ENCODE assay signal across 8 mouse cellular contexts in the genomic region with DNA sequence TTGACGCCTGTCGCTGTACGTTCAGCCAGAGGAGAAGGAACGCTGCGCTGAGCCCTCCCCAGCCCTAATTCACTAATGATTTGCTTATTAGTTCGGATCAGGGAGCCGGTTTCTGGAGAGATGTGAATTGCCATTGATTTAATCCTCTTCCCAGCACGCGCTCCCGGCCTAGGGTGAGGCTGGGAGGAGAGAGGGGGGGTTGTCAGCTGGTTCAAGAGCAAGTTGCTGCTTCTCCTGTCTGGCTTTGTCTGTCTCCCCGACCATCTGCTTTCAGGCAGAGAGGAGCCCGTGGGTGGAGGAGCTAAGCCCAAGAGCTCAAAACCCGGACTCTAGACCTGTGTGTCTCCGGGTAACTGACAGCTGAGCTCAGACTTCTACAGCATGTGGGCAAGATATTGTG.
DNase-seq lines count a peak whose midpoint lies in the region; ATAC-seq and TF ChIP-seq lines count a peak whose summit lies in the region.

No protein-coding gene starts in this region.

- no peaks in the 10 kb centered on the region for H3K36me3 ChIP-seq in heart, embryonic 11.5 days (ENCODE audit: control insufficient read depth, insufficient read depth, low read length)
- no peaks in the 10 kb centered on the region for H3K36me3 ChIP-seq in CH12.LX (replicated peaks in 1 of 2; ENCODE audit: control insufficient read depth in 1 of 2, insufficient read depth in 1 of 2, low read length in 1 of 2)
- H3K36me3 ChIP-seq in hindbrain, embryonic 10.5 days: no peaks in the 10 kb centered on the region
- H3K36me3 ChIP-seq in midbrain, embryonic 12.5 days: no peaks in the 10 kb centered on the region

- H3K27ac ChIP-seq in heart, embryonic 11.5 days (ENCODE audit: low read depth, low read length): no peak overlapping the region
- peak overlapping the region; percentile 26; the same call in 1 of the 2 replicates for H3K27ac ChIP-seq in CH12.LX (ENCODE audit: insufficient read depth, low read depth)
- H3K27ac ChIP-seq in hindbrain, embryonic 10.5 days: peak overlapping the region; percentile 62
- H3K27ac ChIP-seq in midbrain, embryonic 12.5 days (replicated peaks): peak overlapping the region; percentile 72

- in situ Hi-C loops in CH12.LX (cut with MboI; ENCODE audit: low pct_ligation_motif_present, low pct_unique_long_range_greater_than_20kb, low sequenced_read_pairs): loop anchor here (25.0 kb wide), 2 partner anchors 380 to 630 kb away; no protein-coding TSS in a partner anchor

- no peak for TF ChIP-seq CTCF in CH12.LX (conservative IDR thresholded peaks at IDR 0.05 in 1 of 2, IDR thresholded peaks at IDR 0.05 in 1 of 2; ENCODE audit: low read depth in 2 of 2, low read length in 2 of 2)

- TF ChIP-seq RAD21 in CH12.LX (IDR thresholded peaks at IDR 0.05; ENCODE audit: low read depth, low read length): no peak

- peak overlapping the region; percentile 28; the same call in 1 of the 2 replicates for H3K9ac ChIP-seq in heart, embryonic 11.5 days (ENCODE audit: low read depth, low read length)
- H3K9ac ChIP-seq in CH12.LX (ENCODE audit: insufficient read depth, low read depth): no peak overlapping the region
- no peak overlapping the region for H3K9ac ChIP-seq in midbrain, embryonic 12.5 days (replicated peaks)

- no peaks in the 10 kb centered on the region for H3K79me2 ChIP-seq in CH12.LX (replicated peaks; ENCODE audit: control insufficient read depth, extremely low read depth, insufficient read depth, poor library complexity, severe bottlenecking)

- no peak for DNase-seq in heart, adult 18-20 months
- no peak for DNase-seq in CH12.LX (ENCODE audit: extremely low read depth)
- peak; percentile 21 for DNase-seq in hindbrain, embryonic 10.5 days (ENCODE audit: low spot score)
- no peak for DNase-seq in urinary bladder, postnatal 36 days (ENCODE audit: low spot score in 2 of 2)
- no peak for DNase-seq in ovary, postnatal 14 days (ENCODE audit: low spot score)
- no peak for DNase-seq in lung, adult 18-20 months

- no peak for TF ChIP-seq EP300 in CH12.LX (IDR thresholded peaks at IDR 0.05; ENCODE audit: low read length)

- H3K4me2 ChIP-seq in heart, embryonic 11.5 days: peak overlapping the region; percentile 58
- H3K4me2 ChIP-seq in CH12.LX (ENCODE audit: insufficient read depth, low read depth, poor library complexity, severe bottlenecking): no peak overlapping the region
- peak overlapping the region; percentile 42 for H3K4me2 ChIP-seq in midbrain, embryonic 12.5 days (replicated peaks)

- ATAC-seq in heart, embryonic 11.5 days (replicated peaks; ENCODE audit: insufficient number of reproducible peaks, low FRiP score, low TSS enrichment): no peak
- peak; percentile 66 for ATAC-seq in midbrain, embryonic 12.5 days (ENCODE audit: low FRiP score, low read depth)

- dilution Hi-C loops in CH12.LX (cut with MboI; ENCODE audit: extremely low pct_ligation_motif_present, extremely low pct_unique_long_range_greater_than_20kb, low sequenced_read_pairs): no loop called here

- H3K4me1 ChIP-seq in heart, embryonic 11.5 days (ENCODE audit: control insufficient read depth, insufficient read depth, low read length): no peaks in the 10 kb centered on the region
- H3K4me1 ChIP-seq in CH12.LX (ENCODE audit: control insufficient read depth in 1 of 2, insufficient read depth in 2 of 2): peaks cover 14 to 25% of the 10 kb centered on the region in 2 experiments; a peak in 3 of 4 replicates
- H3K4me1 ChIP-seq in hindbrain, embryonic 10.5 days (replicated peaks): peaks cover 14% of the 10 kb centered on the region
- H3K4me1 ChIP-seq in midbrain, embryonic 12.5 days: peaks cover 12% of the 10 kb centered on the region; the same call in 1 of the 2 replicates

- H3K9me3 ChIP-seq in heart, embryonic 11.5 days (replicated peaks; ENCODE audit: control insufficient read depth, low read length): no peaks in the 10 kb centered on the region
- peaks cover 4% of the 10 kb centered on the region for H3K9me3 ChIP-seq in CH12.LX (replicated peaks; ENCODE audit: low read length)
- H3K9me3 ChIP-seq in hindbrain, embryonic 10.5 days: no peaks in the 10 kb centered on the region
- no peaks in the 10 kb centered on the region for H3K9me3 ChIP-seq in midbrain, embryonic 12.5 days

- no peaks in the 10 kb centered on the region for H3K27me3 ChIP-seq in heart, embryonic 11.5 days (ENCODE audit: control insufficient read depth, insufficient read depth, low read length)
- no peaks in the 10 kb centered on the region for H3K27me3 ChIP-seq in CH12.LX (replicated peaks)
- H3K27me3 ChIP-seq in hindbrain, embryonic 10.5 days (ENCODE audit: insufficient read depth, poor library complexity, severe bottlenecking): peaks cover 78% of the 10 kb centered on the region
- H3K27me3 ChIP-seq in midbrain, embryonic 12.5 days: peaks cover 27% of the 10 kb centered on the region

- peak overlapping the region; percentile 19; the same call in 1 of the 2 replicates for H3K4me3 ChIP-seq in heart, embryonic 11.5 days (ENCODE audit: low read depth, low read length)
- H3K4me3 ChIP-seq in CH12.LX (replicated peaks in 1 of 3; ENCODE audit: low read depth in 2 of 3, low read length in 2 of 3, poor library complexity in 1 of 3): no peak overlapping the region
- peak overlapping the region; percentile 31 for H3K4me3 ChIP-seq in hindbrain, embryonic 10.5 days
- H3K4me3 ChIP-seq in midbrain, embryonic 12.5 days: no peak overlapping the region

- WGBS in heart, embryonic 11.5 days (ENCODE audit: insufficient replicate concordance): 15% methylated on average over 14 of the region's 14 CpGs
- 15% methylated on average over 14 of the region's 14 CpGs for WGBS in hindbrain, embryonic 10.5 days
- 22% methylated on average over 14 of the region's 14 CpGs for WGBS in midbrain, embryonic 12.5 days

- no peak for TF ChIP-seq POLR2A in CH12.LX (IDR thresholded peaks at IDR 0.05; ENCODE audit: low read depth, low read length)

TF ChIP-seq in CH12.LX, 34 proteins besides CTCF, POLR2A, EP300 and RAD21:
- TF ChIP-seq RCOR1 (conservative IDR thresholded peaks at IDR 0.05; ENCODE audit: low read depth, low read length): no peak
- no peak for TF ChIP-seq ZC3H11A (IDR thresholded peaks at IDR 0.05; ENCODE audit: low read depth, low read length)
- TF ChIP-seq ZMIZ1 (IDR thresholded peaks at IDR 0.05; ENCODE audit: low read depth, low read length): no peak
- TF ChIP-seq BHLHE40 (IDR thresholded peaks at IDR 0.05; ENCODE audit: low read depth, low read length): no peak
- TF ChIP-seq ZKSCAN1 (IDR thresholded peaks at IDR 0.05; ENCODE audit: borderline replicate concordance, low read depth, low read length): no peak
- TF ChIP-seq ELF1 (IDR thresholded peaks at IDR 0.05; ENCODE audit: low read depth, low read length): no peak
- TF ChIP-seq POLR2AphosphoS2 (IDR thresholded peaks at IDR 0.05; ENCODE audit: low read depth, low read length): no peak
- no peak for TF ChIP-seq CHD1 (IDR thresholded peaks at IDR 0.05; ENCODE audit: low read depth, low read length)
- TF ChIP-seq NRF1 (IDR thresholded peaks at IDR 0.05; ENCODE audit: low read depth, low read length): no peak
- no peak for TF ChIP-seq USF2 (conservative IDR thresholded peaks at IDR 0.05; ENCODE audit: low read depth, low read length)
- no peak for TF ChIP-seq MXI1 (IDR thresholded peaks at IDR 0.05; ENCODE audit: low read depth, low read length)
- no peak for TF ChIP-seq MAFK (IDR thresholded peaks at IDR 0.05; ENCODE audit: insufficient replicate concordance, low read length)
- no peak for TF ChIP-seq TCF12 (IDR thresholded peaks at IDR 0.05; ENCODE audit: low read depth, low read length)
- no peak for TF ChIP-seq SIN3A (IDR thresholded peaks at IDR 0.05; ENCODE audit: low read length)
- TF ChIP-seq MEF2A (IDR thresholded peaks at IDR 0.05; ENCODE audit: borderline replicate concordance, low read depth, low read length): no peak
- no peak for TF ChIP-seq JUND (conservative IDR thresholded peaks at IDR 0.05; ENCODE audit: low read depth, low read length)
- no peak for TF ChIP-seq PAX5 (IDR thresholded peaks at IDR 0.05; ENCODE audit: low read length)
- TF ChIP-seq MAX (IDR thresholded peaks at IDR 0.05; ENCODE audit: low read length): no peak
- no peak for TF ChIP-seq MYC (IDR thresholded peaks at IDR 0.05; ENCODE audit: low read depth, low read length)

Comparison
In these comparisons a context has a peak if more than half of its experiments do, and no peak if none do; other contexts are left out.
1. H3K4me3 ChIP-seq: peak in heart, embryonic 11.5 days (single experiment) and hindbrain, embryonic 10.5 days (single experiment); none in CH12.LX (0 of 3) and midbrain, embryonic 12.5 days (single experiment).